Mouse (Mus musculus): Measurements from ENCODE around the gene H2afx.
"Not testable (repeated sequence)": the region's sequence is repeated elsewhere in the genome, so short reads cannot be mapped to it uniquely, and the experiment has no call there.

Gene H2afx

DNA sequence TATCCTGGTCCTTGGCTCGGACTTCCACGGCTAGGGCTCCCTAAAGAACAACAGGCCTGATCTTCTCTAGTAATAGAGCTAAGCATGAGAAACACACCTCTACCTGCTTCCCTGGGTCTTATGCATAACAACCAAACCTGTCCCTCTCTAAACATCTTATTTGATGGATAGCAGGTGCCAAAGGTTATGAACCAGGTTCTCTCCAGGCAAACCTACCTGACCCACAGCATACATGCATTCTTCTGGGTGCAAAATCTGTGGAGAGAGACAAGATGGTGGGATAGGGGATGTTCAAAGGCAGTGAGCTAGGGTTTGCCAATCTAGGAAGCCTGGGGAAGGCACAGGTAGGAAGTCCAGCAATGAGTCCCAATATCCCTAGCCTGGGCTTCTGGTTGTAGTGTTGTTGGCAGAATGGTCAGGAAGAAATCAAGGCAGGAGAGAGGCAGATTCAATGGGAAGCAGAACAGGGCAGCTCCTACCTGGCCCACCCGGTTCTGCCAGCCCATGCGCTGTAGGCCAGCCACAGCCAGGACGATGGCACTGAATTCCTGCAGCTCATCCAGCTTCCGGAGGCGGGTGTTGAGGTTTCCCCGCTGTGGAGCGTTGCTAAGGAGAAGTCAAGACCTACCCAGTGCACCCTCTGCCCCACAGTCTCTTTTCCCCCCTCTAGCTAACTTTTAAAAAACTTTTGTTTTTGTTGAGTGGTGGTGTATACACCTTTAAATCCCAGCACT lies 3.1 kb downstream of the H2afx start:
- in situ Hi-C loops (cut with MboI, MseI) = loop anchor here (10.0 kb wide), 1 partner anchor 1647 kb away; no protein-coding TSS in a partner anchor

DNA sequence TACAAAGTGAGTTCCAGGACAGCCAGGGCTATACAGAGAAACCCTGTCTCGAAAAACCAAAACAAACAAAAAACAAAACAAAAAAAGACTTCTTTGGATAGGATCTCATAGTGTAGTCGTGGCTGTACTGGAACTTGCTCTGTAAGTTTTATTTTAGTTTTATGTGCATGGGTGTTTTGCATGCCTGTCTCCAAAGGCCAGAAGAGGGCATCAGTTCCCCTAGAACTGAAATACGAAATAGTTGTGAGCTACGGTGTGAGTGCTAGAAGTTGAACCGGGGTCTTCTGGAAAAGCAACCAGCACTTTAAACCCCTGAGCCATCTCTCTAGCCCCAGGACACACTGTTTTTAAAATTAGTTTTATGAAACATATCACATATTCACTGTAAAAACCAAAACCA lies 4.1 kb downstream of the H2afx start:
- in situ Hi-C loops (cut with MboI, MseI) = loop anchor here (10.0 kb wide), 1 partner anchor 1646 kb away; no protein-coding TSS in a partner anchor

DNA sequence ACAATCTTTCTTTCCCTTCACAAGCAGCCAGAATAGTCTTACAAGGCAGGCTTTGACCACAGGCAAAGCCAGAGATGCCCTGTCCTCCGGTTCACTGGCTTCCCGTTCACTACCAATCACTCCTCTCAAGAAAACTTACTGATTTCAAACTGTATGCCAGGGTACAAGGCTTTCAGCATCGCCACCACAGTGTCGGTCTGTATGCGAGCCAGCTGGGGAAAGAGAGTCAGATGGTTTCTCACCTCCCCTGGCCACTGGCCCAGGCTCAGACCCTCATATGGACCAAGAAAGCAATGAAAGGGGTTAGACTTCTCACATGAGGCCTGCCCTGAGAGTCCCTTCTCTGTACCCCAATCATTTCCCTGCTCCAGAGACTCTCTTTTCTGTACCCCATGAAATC lies 7.0 kb downstream of the H2afx start:
- in situ Hi-C loops (cut with MboI, MseI) = loop anchor here (5.0 kb wide), 1 partner anchor 56 kb away; the partner anchor contains the start of gene Slc37a4

DNA sequence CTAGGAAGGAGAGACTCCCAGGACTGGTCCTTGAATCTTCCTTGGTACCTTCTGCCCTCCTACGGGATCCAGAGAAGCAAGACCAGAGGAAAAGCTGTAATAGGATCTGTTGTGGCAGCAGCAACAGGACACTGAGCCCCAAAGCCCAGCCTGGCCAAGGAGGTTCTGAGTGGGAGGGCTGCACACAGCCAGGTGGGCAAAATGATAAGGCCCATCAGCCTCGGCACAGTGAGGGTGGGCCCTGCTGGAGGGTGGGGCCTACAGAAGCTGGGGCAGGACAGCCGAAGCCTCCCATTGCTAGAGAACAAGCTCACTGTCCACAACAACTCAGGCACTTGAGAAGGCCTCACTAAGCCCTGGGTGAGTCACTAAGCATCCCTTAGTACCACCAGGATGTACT lies 7.7 kb downstream of the H2afx start:
- in situ Hi-C loops (cut with MboI, MseI) = loop anchor here (5.0 kb wide), 1 partner anchor 55 kb away; the partner anchor contains the start of gene Slc37a4

DNA sequence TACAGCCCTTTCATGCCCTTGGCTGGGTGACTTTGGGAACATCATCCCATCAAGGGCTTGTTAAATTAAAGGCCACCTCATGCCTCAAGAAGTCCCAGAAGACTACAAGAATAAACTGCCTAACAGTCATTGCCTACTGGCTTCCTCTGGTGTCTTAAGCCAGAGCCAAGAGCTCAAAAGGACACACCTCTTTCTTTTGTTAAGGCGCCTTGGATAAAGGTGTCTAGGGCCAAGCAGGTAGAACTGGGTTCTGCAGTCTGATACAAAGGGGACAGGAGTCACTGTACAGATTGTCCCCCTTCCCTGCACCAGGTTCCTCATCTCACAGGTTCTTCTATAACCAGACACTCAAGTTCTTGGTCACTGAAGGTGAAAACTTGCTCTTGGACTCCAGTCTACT lies 8.1 kb downstream of the H2afx start:
- in situ Hi-C loops (cut with MboI, MseI) = loop anchor here (5.0 kb wide), 1 partner anchor 55 kb away; the partner anchor contains the start of gene Slc37a4

DNA sequence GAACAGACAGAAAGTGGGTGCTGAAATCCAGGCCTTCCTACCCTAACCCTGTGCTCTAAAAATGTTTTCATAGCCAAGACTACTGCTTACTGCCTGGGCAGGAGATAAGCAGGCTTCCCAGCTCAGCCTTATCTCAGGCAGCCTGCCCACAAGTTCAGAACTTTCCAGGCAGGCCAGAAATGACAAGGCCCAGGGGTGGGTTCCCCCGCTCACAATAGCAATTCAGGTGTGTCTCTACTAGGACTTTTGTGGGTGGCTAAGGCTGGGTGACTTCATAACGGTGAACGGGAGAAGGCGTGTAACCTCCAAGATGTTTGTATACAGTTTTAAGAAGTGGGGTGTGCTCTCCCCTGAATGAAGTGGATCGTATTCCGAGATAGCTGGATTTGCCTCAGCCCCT lies 8.8 kb downstream of the H2afx start:
- in situ Hi-C loops (cut with MboI, MseI) = loop anchor here (5.0 kb wide), 1 partner anchor 54 kb away; the partner anchor contains the start of gene Slc37a4

DNA sequence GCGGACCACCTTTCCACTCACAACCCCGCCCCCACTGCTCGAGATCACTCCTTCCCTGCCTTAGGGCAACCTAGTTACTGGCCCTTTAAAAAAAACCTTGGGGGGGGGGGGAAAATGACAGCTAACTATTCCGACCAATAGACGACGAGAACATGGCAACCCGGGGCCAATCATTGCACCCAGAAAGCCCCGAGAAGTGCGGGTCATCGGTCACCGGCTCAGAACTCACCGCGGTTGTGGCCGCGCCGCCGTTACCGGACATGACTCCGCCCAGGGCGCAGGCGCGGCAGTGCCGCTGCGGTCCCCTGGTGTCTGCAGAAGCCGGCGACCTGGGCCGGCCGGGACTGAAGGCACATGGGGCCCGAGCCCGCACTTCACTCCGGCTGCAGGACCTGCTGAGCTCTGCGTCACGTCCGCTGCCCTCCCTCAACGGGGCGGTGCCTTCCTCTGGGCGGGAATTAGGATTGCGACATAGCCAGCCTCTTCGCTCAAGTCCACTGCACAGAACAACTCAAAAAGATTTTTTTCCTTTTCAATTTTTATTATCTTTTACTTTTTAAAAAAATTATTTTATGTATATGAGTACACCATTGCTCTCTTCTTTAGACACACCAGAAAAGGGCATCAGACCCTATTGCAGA lies 9.4 kb downstream of the H2afx start, which contains the start of gene Hmbs:
Gene Hmbs (minus strand): TSS at position 448 of the 641 bp plus-strand sequence.
- in situ Hi-C loops (cut with MboI, MseI) = loop anchor here (5.0 kb wide), 1 partner anchor 53 kb away; the partner anchor contains the start of gene Slc37a4

DNA sequence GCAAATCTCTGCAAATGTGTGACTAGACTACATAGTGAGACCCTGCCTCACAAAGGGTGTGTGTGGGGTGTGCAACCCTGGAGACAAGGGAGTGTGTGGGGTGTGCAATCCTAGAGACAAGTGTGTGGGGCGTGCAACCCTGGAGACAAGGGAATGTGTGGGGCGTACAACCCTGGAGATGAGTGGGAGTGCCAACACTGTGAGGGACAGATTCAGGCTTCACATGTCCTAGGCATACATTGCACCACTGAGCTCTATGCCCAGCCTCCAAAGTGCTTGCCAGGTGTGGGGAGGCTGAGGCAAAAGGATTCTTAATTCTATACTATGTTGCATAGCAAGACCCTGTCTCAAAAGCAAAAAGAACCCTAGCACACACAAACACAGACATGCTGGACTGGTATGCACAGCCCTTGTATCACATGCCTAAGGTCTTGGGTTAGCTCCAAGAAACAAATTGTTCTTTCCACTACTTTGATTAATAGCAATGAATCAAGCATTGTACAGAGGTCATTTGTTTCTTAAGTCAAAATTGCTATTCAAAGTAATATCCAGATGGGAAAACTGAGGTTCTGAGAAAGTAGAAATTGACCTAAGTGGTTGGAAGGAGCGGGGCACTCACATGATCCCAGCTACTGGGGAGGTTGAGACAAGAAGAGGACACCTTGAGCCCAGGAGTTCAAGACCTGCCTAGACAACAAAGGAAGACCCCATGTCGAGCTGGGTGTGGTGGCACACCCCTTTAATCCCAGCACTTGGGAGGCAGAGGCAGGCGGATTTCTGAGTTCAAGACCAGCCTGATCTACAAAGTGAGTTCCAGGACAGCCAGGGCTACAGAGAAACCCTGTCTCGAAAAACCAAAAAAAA lies 11.3 kb downstream of the H2afx start:
- in situ Hi-C loops (cut with MboI, MseI) = no loop called here

DNA sequence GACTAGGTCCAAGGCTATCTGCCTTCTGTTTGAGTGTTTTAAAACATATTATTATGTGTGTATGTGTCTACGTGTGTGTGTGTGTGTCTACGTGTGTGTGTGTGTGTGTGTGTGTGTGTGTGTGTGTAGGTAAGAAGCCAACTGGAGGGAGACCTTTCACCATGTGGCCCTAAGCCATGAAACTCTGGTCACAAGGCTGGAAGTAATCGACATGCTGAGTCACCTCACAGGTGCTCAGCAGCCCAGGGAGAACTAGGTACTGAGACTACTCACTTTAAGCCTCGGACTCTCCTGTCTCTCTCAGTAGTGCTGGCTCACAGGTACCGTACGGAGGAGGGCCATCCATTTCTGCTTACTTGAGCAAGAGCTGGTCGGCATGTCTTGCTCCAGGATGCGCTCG lies 12.7 kb downstream of the H2afx start:
- in situ Hi-C loops (cut with MboI, MseI) = no loop called here

DNA sequence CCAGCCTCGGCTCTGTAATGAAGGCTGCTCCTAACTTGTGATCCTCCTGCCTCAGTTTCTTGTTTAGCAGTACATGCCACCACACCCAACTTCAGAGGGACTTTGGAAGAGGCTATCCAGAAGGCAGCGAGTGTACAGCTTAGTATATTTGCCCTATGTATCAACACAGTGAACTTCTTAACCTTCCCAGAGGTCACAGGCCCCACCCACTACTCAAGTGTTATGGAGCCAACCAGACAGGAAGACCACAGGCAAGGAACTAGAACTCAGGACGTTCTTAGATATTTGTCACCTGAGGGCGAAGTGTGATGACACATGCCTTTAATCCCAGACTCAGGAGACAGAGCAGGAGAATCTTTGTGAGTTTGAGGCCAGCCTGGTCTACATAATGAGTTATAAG lies 13.1 kb downstream of the H2afx start:
- in situ Hi-C loops (cut with MboI, MseI) = no loop called here

DNA sequence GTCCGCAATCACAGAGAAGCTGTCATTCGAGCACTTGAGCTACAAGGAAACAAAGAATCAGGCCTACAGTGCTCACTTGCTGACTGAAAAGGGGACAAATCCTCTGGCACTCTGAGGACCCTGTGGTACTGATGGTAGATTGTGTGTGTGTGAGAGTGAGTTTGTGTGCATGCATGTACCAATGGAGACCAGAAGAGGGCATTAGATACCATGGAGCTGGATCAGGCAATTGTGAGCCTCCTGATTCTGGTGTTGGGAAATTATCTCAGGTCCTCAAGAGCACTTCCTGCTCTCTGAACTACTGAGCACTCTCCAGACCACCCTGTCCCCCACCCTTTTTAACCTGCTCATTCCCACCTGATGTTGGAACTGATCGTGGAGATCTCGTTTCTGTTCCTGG lies 14.1 kb downstream of the H2afx start:
- in situ Hi-C loops (cut with MboI, MseI) = no loop called here

DNA sequence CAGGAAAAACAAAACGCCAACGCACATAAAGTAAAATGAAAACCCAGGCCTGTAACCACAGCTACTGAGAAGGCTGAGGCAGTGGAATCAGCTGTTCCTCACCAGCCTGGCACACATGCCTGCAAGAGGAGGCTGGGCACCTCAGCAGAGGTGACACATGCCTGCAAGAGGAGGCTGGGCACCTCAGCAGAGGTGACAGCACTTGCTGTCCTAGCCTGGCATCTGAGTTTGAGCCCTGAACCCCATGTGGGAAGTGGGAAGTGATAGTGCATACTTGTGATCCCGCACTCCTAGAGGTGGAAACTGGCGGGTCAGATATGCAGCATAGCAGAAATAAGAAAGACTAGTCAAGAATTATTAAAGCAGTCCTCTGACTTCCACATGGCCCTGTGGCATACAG lies 16.9 kb downstream of the H2afx start:
- in situ Hi-C loops (cut with MboI, MseI) = loop anchor here (5.0 kb wide), 1 partner anchor 59 kb away; no protein-coding TSS in a partner anchor

DNA sequence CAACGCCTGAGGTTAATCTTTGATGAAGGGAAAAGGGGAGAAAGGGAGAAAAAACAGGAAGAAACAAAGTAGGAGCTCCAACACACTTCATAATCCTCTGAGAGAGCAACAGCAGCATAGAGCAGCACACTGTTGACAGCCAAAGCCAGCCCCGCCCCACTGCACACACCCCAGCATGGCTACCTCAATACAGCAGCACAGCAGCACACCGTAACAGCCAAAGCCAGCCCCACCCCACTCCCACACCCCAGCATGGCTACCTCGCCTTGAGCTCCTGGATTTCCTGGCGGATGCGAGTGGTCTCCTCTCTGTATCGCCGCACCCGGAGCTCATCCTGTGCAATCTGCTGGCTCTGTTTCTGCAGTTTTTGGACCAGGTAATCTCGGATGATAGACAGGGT lies 17.8 kb downstream of the H2afx start:
- in situ Hi-C loops (cut with MboI, MseI) = loop anchor here (5.0 kb wide), 1 partner anchor 60 kb away; no protein-coding TSS in a partner anchor

DNA sequence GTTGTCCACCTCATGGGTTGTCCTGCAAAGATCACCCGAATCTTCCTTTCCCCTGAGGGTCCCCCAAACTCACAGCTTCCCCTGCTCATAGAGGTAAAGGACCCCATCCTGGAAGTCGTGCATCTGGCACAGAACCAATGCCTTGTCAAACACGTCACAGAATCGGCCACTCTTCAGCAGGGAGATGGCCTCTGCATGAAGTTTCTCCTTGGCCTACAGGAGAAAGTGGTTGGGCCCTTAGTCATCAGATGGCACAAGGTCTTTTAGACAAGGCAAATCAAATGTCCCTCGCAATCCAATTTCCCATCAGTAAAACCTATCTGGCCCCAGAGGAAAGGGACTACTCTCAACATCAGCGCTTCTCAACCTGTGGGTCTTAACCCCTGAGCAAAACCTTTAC lies 18.6 kb downstream of the H2afx start:
- in situ Hi-C loops (cut with MboI, MseI) = loop anchor here (5.0 kb wide), 1 partner anchor 61 kb away; no protein-coding TSS in a partner anchor

DNA sequence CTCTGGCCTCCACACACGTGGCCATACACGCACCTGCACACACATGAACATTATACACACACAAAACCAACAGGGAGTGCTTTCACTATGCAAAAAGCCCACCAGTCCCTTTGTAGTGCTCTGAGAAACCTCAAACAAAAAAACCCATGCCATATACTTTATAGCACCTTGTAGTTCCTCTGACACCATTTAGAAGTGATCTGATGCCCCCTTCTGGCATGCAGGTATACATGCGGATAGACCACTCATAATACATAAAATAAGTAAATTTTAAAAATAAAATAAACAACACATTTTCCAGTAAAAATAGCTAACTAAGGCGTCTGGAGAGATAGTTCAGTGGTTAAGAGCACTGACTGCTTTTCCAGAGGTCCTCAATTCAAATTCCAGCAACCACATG lies 22.7 kb downstream of the H2afx start:
- in situ Hi-C loops (cut with MboI, MseI) = no loop called here

DNA sequence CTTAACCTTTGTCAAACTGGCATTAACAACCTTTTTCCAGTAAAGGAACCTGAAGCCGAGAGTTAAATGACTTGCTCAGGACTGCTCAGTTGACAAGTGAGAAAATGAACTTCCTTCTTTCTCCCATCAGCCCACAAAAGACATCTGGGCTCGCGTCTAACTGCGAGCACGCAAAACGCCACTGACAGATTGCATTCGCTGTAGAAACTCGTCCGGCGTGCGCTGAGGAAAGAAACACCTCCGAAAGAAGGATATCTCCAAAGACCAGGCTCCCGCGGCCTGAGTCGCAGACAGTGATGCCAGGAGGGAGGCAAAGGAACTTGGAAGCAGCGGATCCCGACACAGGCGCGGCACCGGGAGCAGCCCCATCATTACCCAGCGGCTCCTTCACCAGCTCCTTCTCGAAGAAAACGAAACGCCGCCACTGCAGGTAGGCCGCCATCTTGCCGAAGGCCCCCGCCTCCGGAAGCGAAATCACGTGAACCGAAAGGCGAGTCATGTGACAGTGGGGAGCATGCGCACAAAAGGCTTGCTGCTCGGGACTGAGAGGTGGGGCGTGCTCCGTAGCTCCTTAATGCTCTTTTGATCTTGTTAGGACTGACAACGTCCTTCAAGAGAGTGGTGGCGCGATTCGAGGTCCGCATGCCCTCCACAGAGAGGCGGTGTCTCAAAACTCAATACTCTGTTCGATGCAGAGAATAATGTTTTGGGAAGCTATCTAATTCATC lies 26.9 kb downstream of the H2afx start, which contains the start of gene Vps11:
Gene Vps11 (minus strand): TSS at position 481 of the 728 bp plus-strand sequence.
- in situ Hi-C loops (cut with MboI, MseI) = no loop called here

DNA sequence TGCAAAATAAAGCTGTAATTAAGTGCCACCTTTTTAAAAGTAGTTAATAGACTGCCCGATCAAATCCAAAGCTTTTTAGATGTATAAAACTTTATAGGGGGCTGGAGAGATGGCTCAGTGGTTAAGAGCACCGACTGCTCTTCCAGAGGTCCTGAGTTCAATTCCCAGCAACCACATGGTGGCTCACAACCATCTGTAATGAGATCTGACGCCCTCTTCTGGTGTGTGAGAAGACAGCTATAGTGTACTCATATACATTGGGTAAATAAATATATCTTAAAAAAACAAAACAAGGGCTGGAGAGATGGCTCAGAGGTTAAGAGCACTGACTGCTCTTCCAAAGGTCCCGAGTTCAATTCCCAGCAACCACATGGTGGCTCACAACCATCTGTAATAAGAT lies 27.4 kb downstream of the H2afx start:
- in situ Hi-C loops (cut with MboI, MseI) = not testable (repeated sequence)

DNA sequence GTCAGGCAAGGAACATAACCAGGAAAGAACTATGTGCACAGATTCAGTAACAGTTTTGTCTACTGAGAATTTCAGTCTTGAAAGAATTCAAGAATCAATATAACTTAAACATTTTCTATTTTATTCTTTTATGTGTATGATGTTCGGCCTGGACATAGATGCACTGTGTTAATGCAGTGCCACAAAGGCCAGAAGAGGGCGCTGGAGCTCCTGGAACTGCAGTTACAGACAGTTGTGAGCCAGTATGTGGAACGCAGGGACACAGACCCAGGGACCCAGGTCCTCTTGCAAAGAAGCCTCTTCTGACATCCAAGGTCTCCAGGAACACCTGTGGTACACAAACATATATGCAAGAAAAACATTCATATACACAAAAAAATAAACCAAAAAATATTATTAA lies 30.0 kb downstream of the H2afx start:
- in situ Hi-C loops (cut with MboI, MseI) = no loop called here

DNA sequence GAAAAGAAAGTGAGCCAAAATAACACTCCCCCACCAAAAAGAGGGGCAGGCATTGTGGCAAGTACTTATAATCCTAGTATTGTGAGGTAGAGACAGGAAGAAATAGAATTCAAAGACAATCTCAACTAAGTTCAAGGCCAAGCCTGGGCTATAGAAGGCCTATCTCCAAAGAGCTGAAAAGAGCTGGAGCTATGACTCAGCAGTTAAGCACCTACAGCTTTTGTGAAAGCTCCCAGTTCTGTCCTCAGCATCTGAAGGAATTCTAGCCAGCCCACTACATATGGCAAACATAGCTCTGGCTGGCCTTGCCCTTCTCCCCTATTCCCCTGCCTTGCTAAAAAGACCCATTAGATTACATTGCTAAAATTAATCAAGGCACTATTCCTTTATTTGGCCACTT lies 38.9 kb downstream of the H2afx start:
- in situ Hi-C loops (cut with MboI, MseI) = no loop called here

DNA sequence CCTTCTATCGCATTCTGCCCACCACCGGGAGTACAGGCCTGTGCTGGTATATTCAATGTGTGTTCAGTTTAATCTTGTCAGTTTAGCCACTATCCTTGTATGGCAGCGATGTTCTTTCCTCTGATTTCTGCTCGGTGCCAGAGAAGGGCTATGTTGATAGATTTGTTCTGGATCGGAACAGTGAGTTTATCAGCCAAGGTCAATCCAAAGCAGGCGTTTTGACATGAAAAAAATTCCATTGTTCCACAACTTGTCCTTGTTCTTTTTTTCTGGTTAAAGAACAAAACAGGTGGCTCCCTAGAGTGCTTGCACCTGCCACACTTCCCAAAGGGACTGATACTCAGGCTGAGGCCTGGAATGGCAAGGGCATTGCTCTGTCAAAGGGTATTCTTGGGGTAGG lies 41.6 kb downstream of the H2afx start:
- in situ Hi-C loops (cut with MboI, MseI) = no loop called here

DNA sequence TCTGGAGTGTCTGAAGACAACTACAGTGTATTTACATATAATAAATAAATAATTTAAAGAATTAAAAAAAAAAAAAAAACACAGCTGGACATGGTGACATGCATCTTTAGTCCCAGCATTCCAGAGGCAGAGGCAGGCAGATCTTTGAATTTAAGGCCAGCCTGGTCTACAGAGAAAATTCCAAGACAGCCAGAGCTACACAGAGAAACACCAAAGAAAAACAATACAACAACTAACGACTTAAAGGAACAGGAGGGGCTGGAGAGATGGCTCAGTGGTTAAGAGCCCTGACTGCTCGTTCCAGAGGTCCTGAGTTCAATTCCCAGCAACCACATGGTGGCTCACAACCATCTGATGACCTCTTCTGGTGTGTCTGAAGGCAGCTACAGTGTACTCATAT lies 42.8 kb downstream of the H2afx start:
- in situ Hi-C loops (cut with MboI, MseI) = not testable (repeated sequence)
